Mouse (Mus musculus) left cerebral cortex, adult 18-20 months (tissue): Measurements from ENCODE around the gene Nostrin. TPM values are rescaled to one million over a fixed set of nuclear protein-coding genes. Genes with fewer than 3 reads are reported as not detected.

Source experiments
- DNase-seq, 2 experiments: peaks; one replicate each; pipeline ENCODE4 v3.0.0; 2021 to 2022; ENCODE audit warnings: low spot score in 2 of 2, mixed read lengths in 1 of 2
- total RNA-seq, 2 experiments: library from RNA; stranded (reverse); gene quantifications; 2 replicates each; pipeline ENCODE4 v1.2.3; 2021

Gene Nostrin
- total RNA-seq, 2 experiments from 2014 or later = 5.0 TPM

- DNase-seq = peak; percentile 29 to 43
Measured at GRCm38 (mm10) chr2:69188732-69189131, 53.1 kb downstream of the Nostrin start.

DNA sequence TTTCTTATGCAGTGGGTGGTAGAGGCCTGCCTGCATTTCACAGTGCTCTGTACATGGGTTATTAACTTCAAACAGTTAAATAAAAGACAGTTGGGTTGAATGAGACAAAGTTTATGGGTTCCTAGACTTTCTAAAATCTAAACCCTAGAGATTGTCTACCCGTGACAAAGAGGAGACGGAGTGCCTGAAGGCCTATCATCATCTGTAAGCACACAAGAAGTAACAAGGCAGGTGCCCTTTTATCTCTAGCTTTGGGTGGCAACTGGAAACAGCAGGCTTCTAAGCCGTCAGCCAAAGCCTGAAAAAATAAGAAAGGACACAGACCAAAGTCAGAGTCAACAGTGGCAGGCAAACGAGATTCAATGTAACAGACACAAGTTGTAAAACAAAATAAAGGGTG, 53.6 kb downstream of the Nostrin start:
- DNase-seq = no peak

- DNase-seq = no peak
Measured at GRCm38 (mm10) chr2:69191059-69191458, 55.5 kb downstream of the Nostrin start.

- DNase-seq = no peak
Measured at GRCm38 (mm10) chr2:69193555-69193954, 58.0 kb downstream of the Nostrin start.

DNA sequence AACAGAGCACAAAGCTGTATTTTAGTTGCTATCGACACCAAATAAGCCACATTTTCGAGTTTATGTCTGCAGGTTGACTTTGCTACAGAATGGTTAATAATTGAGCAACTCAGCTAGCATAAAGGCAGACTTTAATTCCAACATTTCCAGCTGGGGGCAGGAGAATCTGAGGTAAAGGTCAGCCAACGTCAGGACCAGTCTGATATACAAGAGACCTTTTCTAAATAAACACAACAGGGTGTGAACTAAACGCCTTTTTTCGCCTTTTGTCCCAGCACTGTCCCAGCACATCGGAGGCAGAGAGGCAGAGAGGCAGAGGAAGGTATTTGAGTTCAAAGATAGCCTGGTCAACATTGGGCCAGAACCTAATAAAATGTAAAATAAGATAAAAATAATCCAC, 69.6 kb downstream of the Nostrin start:
- DNase-seq = no peak

- DNase-seq = peak; percentile 85 to 89
Measured at GRCm38 (mm10) chr2:69205791-69206351, 70.3 kb downstream of the Nostrin start, which contains the start of gene Spc25. TSS of gene Spc25 (minus strand) at chr2:69206194.

- DNase-seq = no peak
Measured at GRCm38 (mm10) chr2:69206523-69206922, 70.9 kb downstream of the Nostrin start.

DNA sequence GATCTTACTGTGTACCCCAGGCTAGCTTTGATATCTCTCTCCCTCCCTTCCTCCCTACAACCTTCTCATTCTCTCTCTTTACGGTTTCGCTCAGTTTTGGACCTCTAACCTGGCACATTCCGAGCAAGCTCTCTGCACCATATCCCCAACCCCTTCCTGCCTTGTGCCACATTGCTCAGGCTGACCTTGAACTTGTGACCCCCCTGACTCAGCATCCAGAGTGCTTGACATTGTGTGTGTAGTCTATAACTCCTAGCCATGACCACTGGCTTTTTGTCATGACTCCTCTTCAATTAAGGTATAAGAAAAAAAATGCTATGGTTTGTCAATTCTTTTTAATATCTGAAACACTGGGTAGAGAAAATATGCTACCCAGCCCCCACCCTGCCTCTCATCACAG, 74.1 kb downstream of the Nostrin start:
- no peak for DNase-seq

DNA sequence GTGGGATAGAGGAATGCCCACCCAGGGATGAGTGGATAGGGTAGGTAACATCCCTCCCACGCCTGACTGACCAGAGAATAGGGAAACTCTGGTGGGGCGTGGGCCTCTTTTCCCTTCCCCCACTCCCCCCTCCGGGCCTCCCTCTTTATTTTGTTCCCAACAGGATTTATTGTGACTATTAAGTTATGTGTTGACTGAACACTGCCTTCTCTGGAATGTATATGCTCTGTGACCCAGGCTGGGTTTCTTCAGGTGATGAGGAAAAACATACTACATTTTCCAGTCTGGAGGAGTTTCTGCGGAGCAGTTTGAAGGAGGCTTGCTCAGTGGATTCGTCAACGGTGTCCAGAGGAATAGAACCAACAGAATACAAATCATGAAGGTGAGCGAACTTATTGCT, 75.2 kb downstream of the Nostrin start, which contains the start of gene G6pc2:
G6pc2 (plus strand) TSS at position 301 of the 400 bp plus-strand sequence.
- DNase-seq = no peak

GRCm38 (mm10) chr2:69212652-69213051, 77.1 kb downstream of the Nostrin start:
- DNase-seq = no peak

DNA sequence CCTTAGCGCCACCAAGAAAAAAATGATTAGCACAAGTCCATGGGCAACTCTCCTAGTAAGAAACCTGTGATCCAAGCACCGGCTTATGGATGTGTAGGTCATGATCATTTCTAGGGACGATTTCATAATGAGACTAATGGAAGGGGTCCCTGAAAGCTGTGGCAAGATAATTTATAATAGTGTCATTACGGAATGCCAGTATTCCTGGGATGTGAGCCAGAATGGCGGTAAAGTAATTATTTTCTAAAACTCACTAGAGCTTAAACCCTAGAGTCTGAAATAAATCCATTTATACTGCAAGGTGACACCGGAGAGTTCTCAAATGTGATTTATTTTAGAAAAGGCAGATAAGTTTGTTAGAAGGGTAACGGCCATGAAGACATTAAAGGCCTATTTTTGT, 79.6 kb downstream of the Nostrin start:
- DNase-seq = no peak

DNA sequence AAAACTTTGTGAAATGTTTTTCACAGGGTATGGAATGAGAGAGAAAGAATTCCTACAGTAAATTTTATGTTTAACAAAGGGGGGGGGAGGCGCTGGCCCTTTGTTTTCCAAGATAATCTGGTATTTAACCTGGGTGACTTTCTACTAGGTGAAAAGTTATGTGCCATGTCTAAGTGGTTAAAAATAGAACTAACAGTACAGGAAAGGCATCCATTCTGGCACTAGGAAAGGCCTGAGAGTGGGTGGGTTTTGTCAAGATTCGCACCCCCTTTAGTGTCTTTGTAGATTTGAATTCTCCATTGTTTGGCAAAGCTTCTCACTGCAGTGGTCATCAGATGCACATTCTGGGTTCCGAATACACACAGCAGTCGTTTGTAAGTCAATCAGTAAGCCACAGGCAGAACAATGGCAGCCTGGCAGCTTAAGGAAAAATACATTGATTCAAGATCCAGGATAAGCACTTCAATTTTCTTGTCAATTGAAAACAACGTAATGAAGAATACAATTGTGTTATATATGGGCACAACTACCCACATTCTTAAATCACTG, 86.3 kb downstream of the Nostrin start:
- no peak for DNase-seq

DNA sequence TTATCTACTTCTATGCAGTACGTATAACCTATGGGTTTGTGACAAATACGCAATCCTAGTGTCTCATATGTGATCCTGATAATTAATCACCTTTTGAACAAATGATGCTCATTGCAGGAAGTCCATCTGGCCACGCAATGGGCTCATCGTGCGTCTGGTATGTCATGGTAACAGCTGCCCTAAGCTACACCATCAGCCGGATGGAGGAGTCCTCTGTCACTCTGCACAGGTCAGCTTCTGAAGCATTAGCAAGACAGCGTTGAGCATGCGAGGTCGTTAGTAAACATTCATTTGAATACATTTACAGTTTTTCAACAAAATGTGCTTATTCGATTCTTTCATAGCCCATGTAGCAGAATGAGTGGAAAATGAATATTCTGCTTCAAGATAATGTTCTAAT, 87.2 kb downstream of the Nostrin start:
- DNase-seq = no peak

- no peak for DNase-seq
Measured at GRCm38 (mm10) chr2:69224724-69225123, 89.1 kb downstream of the Nostrin start.

DNA sequence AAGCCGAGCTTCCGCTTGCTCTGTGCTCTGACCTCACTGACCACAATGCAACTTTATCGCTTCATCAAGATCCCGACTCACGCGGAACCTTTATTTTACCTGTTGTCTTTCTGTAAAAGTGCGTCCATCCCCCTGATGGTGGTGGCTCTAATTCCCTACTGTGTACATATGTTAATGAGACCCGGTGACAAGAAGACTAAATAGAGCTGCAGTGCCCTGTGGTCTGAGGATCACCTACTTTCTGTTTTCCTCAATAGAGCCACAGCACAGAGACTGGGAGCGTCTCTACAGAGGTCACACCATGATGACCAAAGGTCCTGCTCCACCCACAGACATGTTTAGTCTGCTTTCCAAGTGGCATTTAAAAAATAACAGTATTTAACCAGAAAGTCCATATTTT, 91.3 kb downstream of the Nostrin start:
- DNase-seq = no peak

- no peak for DNase-seq
Measured at GRCm38 (mm10) chr2:69228635-69229034, 93.0 kb downstream of the Nostrin start.

DNA sequence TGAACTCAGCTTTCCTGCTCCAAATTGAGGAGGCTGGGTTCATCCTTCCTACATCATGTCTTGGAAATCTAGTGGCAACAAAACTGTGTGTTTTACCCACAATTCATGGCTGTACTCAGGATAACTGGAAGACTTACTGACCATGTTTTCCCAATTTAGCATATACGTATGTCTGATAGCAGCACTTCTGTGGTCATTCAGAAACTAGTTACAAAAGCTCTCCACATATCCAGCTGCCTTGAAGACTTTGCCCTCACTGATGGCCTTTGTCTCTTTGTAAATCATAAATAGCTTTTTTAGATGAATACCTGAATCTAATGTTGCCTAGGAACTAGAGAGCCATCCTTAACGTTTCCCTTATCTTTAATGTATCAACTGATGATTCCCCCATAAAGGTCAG, 94.5 kb downstream of the Nostrin start:
- DNase-seq = no peak

DNA sequence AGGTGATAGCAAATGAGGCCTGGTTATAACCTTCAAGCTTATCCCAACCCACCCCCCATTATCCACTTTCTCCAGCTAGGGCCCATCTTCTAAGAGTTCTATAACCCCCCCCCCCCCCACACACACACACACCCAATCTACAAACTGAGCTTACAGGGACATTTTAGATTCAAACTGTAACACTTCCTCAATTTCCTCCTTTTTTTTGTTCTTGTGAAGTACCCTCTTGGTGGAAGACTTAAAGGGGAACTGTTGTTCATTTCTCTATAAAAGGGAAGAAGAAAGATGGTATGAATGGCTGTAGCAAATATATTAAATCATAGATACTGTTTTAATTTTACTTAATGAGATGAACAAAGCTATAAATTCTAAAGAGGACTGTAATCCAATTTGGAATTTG, 96.5 kb downstream of the Nostrin start:
- DNase-seq = no peak

DNA sequence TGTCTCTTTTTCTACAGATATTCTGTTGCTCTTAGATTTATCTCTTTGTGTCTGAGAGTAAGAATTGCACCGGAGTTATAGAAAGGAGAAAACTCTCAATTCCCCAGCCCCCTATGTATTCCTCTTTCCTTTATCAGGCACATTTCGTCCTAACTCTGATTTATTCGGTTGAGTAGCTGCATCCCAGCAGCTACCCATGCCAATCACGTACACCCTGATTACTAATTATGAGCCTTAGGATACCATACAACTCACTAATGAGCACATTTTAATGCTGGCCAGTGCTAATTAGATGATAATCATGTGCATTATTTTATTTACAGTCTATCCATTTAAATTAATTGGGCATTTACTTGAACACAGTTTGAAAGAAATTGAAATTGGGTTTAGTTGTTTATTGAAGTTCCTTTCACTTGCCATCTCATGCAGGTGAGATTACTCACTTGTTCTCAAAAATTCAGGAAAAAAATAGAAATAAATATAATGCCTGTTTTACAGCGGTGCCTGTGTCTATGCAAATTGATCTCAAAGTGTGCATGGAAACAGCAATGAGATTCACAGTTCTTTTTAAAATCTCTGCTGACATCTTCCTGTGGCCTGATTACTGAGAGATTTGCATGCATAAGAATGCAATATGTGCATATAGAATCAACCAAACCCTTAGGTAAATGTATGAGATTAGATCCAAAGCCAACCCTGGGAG, 99.5 kb downstream of the Nostrin start:
- no peak for DNase-seq
